In the genomic region with DNA sequence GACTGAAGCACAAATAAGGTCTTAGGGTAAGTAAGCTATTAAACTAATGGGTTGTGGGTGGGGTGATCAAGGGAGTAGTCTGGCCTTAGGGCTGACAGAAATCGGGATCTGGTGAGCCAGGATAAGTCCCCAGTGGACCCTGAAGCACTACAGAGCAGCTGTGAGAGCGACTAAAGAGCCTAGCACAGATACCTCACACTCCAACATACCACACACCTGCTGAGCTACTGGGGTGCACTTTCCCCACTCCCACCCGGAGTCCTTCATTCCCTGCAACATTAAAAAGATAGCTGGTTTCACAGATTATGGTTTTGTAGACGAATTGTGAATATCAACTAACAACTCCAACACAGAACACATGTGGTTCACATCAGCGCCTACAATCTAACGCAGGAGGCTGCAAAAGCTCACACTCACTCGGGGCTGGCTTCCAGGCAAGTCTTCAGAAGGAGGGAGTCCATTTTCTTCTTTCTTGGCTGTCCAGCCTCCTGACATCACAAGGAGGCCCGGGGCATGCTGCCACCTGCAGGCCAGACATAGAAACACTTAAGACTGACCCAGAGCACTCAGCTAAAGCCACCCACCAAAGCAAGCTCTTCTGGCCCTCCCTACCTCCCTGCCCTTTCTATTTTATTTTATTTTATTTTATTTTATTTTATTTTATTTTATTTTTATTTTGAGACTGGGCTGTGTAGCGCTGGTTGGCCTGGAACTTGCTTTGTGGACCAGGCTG, we compare ENCODE assay signal across 8 mouse cellular contexts. TPM values are rescaled to one million over a fixed set of nuclear protein-coding genes. Genes with fewer than 3 reads are reported as not detected.
DNase-seq lines count a peak whose midpoint lies in the region; ATAC-seq lines count a peak whose summit lies in the region.

No protein-coding gene starts in this region.

- 31% methylated on average over 9 of the region's 9 CpGs for WGBS in liver, embryonic 12.5 days (ENCODE audit: insufficient replicate concordance)
- 18% methylated on average over 9 of the region's 9 CpGs for WGBS in limb, embryonic 13.5 days

- no peak overlapping the region for H3K4me2 ChIP-seq in liver, embryonic 12.5 days
- peak overlapping the region; percentile 44 for H3K4me2 ChIP-seq in limb, embryonic 13.5 days (replicated peaks)

- no peak for ATAC-seq in liver, embryonic 12.5 days
- peak; percentile 82 for ATAC-seq in granulocyte monocyte progenitor cell, adult 5-6 weeks (replicated peaks; ENCODE audit: poor library complexity, severe bottlenecking)
- peak; percentile 87 for ATAC-seq in limb, embryonic 13.5 days (ENCODE audit: low FRiP score, low read depth)

- H3K4me1 ChIP-seq in liver, embryonic 12.5 days: peaks cover 11% of the 10 kb centered on the region; the same call in 1 of the 2 replicates
- H3K4me1 ChIP-seq in limb, embryonic 13.5 days: peaks cover 8% of the 10 kb centered on the region; the same call in 1 of the 2 replicates

- no peaks in the 10 kb centered on the region for H3K36me3 ChIP-seq in liver, embryonic 12.5 days
- no peaks in the 10 kb centered on the region for H3K36me3 ChIP-seq in limb, embryonic 13.5 days

- H3K9ac ChIP-seq in liver, embryonic 12.5 days: no peak overlapping the region
- H3K9ac ChIP-seq in limb, embryonic 13.5 days: no peak overlapping the region

- no peak overlapping the region for H3K27ac ChIP-seq in liver, embryonic 12.5 days
- 0 out of 2 replicates have a peak overlapping the region, but pooled peaks have one; percentile 29 for H3K27ac ChIP-seq in limb, embryonic 13.5 days

- H3K9me3 ChIP-seq in liver, embryonic 12.5 days (replicated peaks): no peaks in the 10 kb centered on the region
- no peaks in the 10 kb centered on the region for H3K9me3 ChIP-seq in limb, embryonic 13.5 days

- no peak overlapping the region for H3K4me3 ChIP-seq in liver, embryonic 12.5 days
- 0 out of 2 replicates have a peak overlapping the region, but pooled peaks have one; percentile 10 for H3K4me3 ChIP-seq in limb, embryonic 13.5 days

- DNase-seq in liver: peak; percentile 73
- peak; percentile 74 for DNase-seq in embryo, embryonic 9.5 days (ENCODE audit: extremely low spot score)
- peak; percentile 68 for DNase-seq in kidney, adult 11 months
- DNase-seq in monocyte, adult 2 months (ENCODE audit: low read depth in 1 of 2, low spot score in 2 of 2): peak; percentile 27 to 62
- peak; percentile 47 to 69 for DNase-seq in spleen, postnatal 14 days (ENCODE audit: low spot score in 2 of 2)

- H3K27me3 ChIP-seq in liver, embryonic 12.5 days (replicated peaks): no peaks in the 10 kb centered on the region
- no peaks in the 10 kb centered on the region for H3K27me3 ChIP-seq in limb, embryonic 13.5 days

RNA-seq across cellular contexts. Expression of a gene that starts 9.3 kb away (rescaled TPM):
- polyA plus RNA-seq in liver, embryonic 12.5 days (2016; fragmentation: Nextera tagmentation; extraction: Ambion mirVana): 0.30 and 0.83 TPM in 2 replicates
- 5.6 and 6.5 TPM in 2 replicates for total RNA-seq in granulocyte monocyte progenitor cell, adult 5-6 weeks (2014; fragmentation: Nextera tagmentation)
- total RNA-seq in granulocyte monocyte progenitor cell, adult 5-6 weeks (2017): 1.1 TPM in 1 of 2 replicates, not detected in the other
- polyA plus RNA-seq in limb, embryonic 13.5 days (2015; fragmentation: Nextera tagmentation; extraction: Ambion mirVana): 0.56 TPM in 1 of 2 replicates, not detected in the other

RNA-seq across cellular contexts. Expression of a gene that starts 41.7 kb away (rescaled TPM):
- 2.4 and 3.3 TPM in 2 replicates for polyA plus RNA-seq in liver, embryonic 12.5 days (2016; fragmentation: Nextera tagmentation; extraction: Ambion mirVana)
- total RNA-seq in granulocyte monocyte progenitor cell, adult 5-6 weeks (2014; fragmentation: Nextera tagmentation): 10.2 and 10.3 TPM in 2 replicates
- 8.7 and 13.3 TPM in 2 replicates for total RNA-seq in granulocyte monocyte progenitor cell, adult 5-6 weeks (2017)
- polyA plus RNA-seq in limb, embryonic 13.5 days (2015; fragmentation: Nextera tagmentation; extraction: Ambion mirVana): 7.0 and 7.3 TPM in 2 replicates
